Mouse (Mus musculus) gastrocnemius, adult 8-10 months (tissue): ENCODE measurements around the gene Thy1. TPM values are rescaled to one million over a fixed set of nuclear protein-coding genes. Genes with fewer than 3 reads are reported as not detected.
A peak's percentile ranks its signal among the peaks of the same experiment; 100 is the strongest.

Experiments used
- DNase-seq, 2 experiments: peaks; one replicate each; pipeline ENCODE4 v3.0.0; 2022; ENCODE audit warnings: low spot score in 2 of 2
- total RNA-seq, 4 experiments: library from RNA; stranded (reverse); gene quantifications; 2 replicates each; pipeline ENCODE4 v1.2.4; 2022

Thy1 gene
- total RNA-seq, 4 experiments from 2014 or later, result 4.3 to 7.6 (median 5.8) TPM

DNA sequence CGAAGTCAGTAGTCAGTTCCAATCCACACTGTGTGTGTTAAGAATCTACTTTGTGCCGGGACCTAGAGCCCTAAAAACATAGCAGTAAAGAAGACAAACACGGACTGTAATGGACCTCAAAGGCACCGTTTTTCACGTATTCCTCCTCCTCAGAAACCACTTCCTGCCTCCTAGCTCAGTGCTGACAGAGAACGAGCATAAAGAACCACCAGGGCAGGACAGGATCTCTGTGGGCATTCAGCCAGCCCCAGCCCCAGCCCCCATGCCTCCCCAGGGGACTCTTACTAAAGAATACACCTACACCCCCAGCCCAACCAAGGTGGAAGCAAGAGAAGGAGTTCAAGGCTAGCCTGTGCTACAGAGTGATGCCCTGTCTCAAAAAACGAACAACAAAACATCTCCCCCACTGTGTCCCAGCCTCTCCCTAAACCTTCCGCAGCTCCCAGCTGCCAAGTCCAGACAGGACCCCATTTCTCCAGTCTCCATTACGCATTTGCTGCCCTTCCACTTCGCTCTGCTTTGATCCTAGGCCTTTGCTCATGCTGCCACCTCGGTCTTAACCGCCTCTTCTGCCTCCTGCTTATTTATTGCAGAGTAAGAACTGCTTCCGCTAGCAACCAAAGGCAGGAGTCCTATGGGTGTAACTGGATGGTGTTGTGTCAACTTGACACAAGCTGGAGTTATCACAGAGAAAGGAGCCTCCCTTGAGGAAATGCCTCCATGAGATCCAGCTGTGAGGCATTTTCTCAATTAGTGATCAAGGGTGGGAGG is 9.0 kb upstream of the Thy1 start:
- DNase-seq, result no peak

DNA sequence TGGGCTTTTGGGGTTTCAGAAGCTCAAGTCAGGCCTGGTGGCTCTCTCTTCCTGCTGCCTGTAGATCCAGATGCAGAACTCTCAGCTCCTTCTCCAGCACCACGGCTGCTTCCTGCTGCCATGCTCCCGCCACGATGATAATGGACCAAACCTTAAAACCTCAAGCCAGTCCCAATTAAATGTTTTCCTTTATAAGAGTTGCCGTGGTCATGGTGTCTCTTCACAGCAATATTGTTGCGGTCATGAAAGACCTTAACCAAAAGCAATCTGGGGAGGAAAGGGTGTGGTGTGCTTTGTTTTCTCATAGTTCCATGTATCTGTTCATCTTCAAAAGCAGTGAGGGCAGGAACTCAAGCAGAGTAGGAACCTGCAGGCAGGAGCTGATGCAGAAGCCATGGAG is 6.1 kb upstream of the Thy1 start:
- no peak for DNase-seq

DNA sequence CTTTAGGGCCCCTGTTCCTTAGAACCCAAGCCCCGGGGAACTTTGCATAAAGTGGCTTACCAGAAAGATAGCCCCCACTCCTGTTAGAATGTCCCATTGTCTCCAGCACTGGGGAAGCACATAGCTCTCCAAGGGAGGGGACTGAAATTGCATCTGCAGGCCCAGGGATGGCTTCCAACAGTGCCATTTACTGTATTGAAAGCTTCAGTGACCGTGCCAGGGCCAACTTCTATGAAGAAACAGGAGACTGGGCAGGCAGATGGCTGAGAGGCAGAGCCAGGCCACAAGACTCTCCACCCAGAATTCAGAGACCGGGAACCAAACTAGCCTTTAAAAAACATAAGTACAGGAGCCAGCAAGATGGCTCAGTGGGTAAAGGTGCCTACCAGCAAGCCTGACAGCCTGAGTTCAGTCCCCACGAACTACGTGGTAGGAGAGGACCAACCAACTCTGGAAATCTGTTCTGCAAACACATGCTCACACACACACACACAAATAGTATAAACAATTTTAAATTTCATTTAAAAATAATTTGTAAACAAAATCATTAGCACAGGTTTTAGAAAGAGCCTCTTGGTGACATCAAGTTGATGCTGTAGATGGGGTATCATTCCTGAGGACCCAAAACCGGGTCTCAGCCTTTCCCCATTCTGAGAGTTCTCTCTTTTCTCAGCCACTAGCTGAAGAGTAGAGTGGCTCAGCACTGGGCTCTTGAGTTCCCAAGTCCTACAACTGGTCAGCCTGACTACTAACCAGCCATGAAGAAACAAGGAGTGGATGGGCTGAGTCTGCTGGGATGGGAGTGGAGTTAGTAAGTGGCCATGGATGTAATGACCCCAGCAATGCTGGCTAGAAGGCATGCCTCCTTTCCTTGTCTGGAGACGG is 1.4 kb upstream of the Thy1 start:
- DNase-seq, result no peak

DNA sequence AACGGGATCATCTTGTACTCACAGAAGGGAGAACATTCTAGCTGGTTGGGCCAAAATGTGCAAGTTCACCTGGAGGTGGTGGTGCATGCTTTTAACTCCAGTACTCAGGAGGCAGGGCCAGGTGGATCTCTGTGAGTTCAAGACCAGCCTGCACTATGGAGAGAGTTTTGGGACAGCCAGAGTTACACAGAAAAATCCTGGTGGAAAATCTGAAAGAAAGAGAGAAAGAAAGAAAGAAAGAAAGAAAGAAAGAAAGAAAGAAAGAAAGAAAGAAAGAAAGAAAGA is 846 bp upstream of the Thy1 start:
- no peak for DNase-seq

DNA sequence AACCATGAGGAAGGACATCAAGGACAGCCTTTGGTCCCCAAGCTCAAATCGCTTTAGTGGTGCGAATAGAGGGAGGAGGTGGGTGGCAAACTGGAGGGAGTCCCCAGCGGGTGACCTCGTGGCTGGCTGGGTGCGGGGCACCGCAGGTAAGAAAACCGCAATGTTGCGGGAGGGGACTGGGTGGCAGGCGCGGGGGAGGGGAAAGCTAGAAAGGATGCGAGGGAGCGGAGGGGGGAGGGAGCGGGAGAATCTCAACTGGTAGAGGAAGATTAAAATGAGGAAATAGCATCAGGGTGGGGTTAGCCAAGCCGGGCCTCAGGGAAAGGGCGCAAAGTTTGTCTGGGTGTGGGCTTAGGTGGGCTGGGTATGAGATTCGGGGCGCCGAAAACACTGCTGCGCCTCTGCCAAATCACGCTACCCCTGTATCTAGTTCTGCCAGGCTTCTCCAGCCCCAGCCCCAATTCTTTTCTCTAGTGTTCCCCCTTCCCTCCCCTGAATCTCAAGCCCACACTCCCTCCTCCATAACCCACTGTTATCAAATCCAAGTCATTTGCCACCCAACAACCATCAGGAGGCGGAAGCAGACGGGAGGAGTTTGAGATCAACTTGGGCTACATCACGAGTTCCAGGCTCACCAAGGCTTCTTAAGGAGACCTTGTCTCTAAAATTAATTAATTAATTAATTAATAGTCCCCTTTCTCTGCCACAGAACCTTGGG is 683 bp downstream of the Thy1 start:
- no peak for DNase-seq

DNA sequence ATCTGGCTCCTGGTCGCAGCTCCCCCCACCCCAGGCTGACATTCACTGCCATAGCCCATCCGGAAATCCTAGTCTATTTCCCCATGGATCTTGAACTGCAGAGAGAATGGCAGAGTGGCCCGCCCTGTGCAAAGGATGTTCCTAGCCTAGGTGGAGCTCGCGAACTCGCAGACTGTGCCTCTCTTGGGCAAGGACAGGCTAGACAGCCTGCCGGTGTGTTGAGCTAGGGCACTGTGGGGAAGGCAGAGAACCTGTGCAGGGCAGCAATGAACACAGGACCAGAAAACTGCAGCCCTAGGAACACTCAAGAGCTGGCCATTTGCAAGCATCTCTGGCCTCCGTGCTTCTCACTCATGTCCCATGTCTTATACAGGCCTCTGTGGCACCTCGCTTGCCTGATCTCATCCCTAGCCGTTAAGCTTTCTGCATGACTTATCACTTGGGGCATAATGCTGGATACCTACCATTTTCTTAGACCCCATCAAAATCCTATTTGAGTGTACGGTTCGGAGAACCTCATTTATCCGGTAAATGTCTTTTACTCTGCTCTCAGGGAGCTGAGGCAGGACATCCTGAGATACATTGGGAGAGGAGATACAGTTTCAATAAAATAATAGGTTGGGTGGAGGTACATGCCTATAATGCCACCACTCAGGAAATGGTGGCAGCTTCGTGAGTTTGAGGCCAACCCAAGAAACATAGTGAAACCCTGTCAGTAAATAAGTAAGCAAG is 1.4 kb downstream of the Thy1 start:
- DNase-seq, result no peak

DNA sequence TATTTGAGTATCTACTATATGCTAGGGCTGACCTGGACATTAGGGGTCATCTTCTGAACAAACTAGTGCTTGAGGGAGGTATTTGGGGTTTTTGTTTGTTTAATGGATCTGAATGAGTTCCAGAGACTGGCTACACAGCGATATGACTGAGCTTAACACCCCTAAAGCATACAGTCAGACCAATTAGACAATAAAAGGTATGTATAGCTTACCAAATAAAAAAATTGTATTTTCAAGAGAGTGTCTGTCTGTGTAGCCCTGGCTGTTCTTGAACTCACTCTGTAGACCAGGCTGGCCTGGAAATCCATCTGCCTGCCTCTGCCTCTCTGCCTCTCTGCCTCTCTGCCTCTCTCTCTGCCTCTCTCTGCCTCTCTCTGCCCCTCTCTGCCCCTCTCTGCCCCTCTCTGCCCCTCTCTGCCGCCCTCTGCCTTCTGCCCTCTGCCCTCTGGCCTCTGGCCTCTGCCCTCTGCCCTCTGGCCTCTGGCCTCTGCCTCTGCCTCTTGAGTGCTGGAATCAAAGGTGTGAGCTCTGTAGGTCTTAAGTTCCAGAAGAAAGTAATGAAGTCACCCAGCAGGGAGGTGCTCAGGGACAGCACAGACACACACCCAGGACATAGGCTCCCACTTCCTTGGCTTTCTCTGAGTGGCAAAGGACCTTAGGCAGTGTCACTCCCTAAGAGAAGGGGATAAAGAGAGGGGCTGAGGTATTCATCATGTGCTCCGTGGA is 2.1 kb downstream of the Thy1 start:
- DNase-seq, result no peak

DNA sequence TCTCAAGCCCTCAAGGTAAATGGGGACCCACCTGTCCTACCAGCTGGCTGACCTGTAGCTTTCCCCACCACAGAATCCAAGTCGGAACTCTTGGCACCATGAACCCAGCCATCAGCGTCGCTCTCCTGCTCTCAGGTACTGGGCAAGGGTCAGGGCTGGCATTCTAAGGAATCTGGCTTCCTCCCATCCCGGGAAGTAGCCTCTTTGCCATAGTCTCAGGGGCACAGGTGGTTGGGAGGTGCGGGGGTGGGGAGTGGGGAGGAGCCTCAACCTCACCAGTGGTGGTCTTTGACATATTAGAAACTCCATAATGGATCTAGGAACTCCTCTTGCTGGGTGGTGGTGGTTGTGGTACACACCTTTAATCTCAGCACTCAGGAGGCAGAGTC is 2.7 kb downstream of the Thy1 start:
- DNase-seq, result no peak

DNA sequence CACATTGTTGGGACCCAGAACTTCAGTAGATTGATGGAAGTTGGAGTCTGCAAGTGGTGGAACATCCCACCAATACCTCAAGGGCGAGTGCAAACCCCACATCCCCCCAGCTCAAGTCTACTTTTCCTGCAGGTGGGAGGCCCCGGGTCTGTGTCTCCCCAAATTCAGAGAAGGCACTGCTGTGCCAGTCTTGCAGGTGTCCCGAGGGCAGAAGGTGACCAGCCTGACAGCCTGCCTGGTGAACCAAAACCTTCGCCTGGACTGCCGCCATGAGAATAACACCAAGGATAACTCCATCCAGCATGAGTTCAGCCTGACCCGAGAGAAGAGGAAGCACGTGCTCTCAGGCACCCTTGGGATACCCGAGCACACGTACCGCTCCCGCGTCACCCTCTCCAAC is 3.2 kb downstream of the Thy1 start:
- DNase-seq, result no peak

DNA sequence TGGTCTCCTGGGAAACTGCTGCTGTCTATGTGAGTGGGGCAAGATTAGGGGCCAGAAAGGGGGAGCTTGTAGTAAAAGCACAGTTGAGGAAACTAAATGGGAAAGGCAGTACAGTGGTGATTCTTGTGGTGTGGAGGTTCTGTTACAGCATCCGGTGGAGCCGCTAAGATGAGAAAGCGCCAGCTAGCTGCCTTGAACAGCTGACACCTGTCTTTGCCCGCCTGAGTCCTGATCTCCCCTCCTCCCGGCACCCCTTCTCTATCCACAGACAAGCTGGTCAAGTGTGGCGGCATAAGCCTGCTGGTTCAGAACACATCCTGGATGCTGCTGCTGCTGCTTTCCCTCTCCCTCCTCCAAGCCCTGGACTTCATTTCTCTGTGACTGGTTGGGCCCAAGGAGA is 3.9 kb downstream of the Thy1 start:
- DNase-seq, result no peak

DNA sequence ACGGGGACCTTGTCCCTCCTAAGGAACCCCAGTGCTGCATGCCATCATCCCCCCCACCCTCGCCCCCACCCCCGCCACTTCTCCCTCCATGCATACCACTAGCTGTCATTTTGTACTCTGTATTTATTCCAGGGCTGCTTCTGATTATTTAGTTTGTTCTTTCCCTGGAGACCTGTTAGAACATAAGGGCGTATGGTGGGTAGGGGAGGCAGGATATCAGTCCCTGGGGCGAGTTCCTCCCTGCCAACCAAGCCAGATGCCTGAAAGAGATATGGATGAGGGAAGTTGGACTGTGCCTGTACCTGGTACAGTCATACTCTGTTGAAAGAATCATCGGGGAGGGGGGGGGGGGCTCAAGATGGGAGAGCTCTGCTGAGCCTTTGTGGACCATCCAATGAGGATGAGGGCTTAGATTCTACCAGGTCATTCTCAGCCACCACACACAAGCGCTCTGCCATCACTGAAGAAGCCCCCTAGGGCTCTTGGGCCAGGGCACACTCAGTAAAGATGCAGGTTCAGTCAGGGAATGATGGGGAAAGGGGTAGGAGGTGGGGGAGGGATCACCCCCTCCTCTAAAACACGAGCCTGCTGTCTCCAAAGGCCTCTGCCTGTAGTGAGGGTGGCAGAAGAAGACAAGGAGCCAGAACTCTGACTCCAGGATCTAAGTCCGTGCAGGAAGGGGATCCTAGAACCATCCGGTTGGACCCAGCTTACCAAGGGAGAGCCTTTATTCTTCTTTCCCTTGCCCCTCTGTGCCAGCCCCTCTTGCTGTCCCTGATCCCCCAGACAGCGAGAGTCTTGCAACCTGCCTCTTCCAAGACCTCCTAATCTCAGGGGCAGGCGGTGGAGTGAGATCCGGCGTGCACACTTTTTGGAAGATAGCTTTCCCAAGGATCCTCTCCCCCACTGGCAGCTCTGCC is 4.6 kb downstream of the Thy1 start:
- no peak for DNase-seq

DNA sequence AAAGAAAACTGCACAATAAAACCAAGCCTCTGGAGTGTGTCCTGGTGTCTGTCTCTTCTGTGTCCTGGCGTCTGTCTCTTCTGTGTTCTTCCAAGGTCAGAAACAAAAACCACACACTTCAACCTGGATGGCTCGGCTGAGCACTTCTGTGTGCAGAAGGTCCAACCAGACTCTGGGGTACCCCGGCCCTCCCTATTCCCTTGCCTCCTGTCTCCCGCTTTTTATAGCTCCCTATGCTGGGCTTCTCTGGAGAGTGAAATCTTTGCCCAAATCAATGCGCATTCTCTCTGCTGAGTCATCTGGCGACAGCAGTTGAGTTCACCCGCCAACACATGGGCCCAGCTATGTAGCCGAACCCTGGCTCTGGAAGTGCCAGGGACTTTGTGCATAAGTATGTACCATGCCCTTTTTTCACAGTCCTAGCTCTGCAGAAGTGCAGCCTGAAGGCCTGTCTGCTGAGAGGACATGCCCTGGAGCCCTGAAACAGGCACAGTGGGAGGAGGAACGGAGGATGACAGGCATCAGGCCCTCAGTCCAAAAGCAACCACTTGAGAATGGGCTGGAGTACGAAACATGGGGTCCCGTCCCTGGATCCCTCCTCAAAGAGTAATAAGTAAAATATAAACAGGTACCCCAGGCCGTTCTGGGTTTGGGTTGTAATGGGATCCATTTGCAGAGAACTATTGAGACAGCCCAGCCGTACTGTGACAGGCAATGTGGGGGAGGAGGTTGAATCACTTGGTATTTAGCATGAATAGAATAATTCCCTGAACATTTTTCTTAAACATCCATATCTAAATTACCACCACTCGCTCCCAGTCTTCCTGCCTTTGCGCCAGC is 5.6 kb downstream of the Thy1 start:
- no peak for DNase-seq

DNA sequence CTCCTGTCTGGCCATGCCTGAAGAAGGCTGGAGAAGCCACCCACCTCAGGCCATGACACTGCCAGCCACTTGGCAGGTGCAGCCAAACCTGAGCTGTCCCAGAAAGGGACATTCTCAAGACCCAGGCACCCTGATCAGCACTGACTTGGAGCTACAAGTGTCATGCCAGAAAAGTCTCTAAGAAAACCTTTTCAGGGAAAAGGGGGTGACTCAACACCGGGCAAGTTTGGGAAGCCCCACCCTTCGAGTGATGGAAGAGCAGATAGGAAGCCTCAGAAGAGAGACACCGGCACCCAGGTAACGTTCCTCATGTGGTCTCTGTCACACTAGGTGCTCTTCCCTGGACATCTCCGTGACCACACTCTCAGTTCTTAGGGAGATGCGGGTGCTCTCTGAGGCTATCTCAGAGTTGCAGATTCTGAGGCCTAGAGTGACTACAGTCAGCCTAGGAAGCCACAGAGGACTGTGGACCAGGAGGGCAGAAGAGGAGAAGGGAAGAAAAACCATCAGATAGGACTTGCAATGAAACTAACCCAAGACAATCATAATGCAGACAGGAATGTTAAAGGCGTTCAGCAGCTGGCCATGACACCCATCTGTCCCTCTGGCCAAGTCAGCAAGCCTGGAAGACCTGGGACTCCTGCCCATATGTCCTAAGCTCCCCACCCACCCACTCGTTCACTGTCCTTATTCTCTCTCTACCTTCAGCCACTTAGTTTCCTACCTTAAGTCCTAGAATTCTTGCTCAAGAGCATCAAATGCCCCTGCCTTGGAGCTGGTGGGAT is 6.4 kb downstream of the Thy1 start:
- no peak for DNase-seq

DNA sequence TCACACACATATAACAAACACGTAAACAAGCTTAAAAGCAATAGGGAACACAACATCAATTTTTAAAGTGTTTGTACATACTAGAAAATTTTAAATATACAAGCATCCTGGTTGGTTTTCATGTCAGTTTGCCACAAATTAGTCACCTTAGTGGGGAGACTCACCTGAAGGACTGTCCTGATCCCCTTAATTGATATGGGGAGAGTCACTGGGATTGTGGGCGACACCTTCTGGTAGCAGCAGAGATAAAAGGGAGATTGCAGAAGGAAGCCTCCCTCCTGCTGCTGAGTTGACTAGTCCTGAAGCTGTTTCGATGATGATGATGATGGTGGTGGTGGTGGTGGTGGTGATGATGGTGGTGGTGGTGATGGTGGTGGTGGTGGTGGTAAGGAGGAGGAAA is 9.7 kb downstream of the Thy1 start:
- DNase-seq, result no peak

DNA sequence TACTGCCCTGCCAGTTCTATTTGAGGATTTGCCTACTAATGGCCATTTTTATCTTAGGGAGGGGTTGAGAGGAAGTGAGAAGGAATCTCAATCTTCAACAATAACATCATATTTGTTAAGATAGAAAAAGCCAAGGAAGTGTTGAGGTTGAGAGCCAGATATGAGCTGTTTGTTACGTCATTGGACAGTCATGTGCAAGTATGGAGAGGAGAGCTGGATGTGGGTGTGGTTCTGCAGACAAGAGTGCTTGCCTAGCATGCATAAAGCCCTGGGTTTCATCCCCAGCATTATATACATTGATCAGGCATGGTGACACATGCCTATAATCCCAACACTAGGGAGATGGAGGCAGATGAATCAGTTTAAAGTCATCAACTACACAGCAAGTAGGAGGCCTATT is 10.8 kb downstream of the Thy1 start:
- no peak for DNase-seq

DNA sequence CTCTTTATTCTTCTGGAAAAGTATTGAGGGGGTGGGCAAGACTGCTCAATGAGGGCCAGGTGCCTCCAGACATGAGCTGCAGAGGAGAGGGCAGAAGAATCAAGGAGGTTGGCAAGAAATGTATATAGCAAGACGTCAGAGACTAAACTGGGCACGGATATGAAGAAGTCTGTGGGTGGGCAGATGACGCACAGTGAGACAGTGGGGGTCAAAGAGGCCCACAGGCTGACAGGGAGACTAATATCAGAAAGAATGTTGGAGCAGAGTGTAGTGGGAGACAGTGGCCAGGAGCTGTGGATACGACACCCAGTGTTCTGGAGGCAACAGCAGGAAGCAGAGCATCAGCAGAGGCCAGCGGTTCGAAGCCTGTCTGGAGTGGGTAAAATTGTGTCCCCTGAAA is 15.4 kb downstream of the Thy1 start:
- DNase-seq, result no peak

DNA sequence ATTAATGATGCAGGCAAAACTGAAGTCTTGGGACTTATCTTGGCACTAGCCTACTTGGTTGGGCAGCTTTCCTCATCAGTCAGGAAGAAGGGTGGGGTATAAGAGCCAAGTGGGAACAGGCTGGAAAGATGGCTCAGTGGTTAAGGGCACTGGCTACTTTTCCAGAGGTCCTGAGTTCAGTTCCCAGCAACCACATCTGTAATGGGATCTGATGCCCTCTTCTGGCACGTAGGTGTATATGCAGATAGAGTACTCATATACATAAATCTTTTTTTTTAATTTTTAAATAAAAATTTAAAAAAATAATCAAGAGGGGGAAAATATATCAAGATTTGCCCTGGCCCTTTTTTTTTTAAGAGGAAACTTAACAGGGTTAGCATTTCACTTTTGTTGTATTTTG is 22.0 kb downstream of the Thy1 start:
- no peak for DNase-seq

DNA sequence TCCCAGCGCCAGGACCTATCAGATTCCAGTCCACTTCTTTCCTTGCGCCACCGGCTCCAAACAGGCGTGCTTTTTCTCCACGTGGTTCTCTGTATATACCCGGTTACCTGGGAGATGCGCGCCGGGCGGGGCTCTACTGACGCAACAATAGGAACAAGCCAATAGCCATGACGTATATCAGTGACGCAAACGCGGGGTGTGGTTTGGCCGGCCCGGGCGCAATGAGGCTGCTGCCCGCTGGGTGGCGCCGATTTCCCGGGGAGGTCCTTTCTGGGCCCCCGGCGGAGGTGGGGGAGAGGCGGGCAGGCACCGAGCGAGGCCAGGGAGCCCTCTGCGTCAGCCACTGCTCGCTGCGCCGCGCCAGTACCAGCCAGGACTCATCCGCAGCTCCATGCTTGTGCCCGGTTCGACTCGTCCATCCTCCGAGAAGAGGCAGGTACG is 23.6 kb downstream of the Thy1 start, which contains the start of gene Usp2:
Gene Usp2 (plus strand): TSS at position 237 of the 441 bp plus-strand sequence.
- peak; percentile 99 to 100 for DNase-seq
